Mouse (Mus musculus) ES-E14 (cell line): ENCODE data around the gene Ascc3. TPM values are rescaled to one million over a fixed set of nuclear protein-coding genes. Genes with fewer than 3 reads are reported as not detected.

Experiments used
- DNase-seq: peaks from one replicate; pipeline ENCODE4 v3.0.0-alpha.2; 2013; ENCODE audit warnings: low read depth, low spot score
- H3K27ac ChIP-seq: 2 replicates; pipeline ENCODE4 v1.5.1; 2012; ENCODE audit warnings: low read depth, mild to moderate bottlenecking, low read length, moderate library complexity, mixed read lengths; ENCODE audit not compliant: poor library complexity, insufficient read depth, severe bottlenecking
- H3K36me3 ChIP-seq: 2 replicates; pipeline ENCODE4 v1.6.1; 2012; ENCODE audit warnings: mild to moderate bottlenecking, low read length, moderate library complexity, mixed read lengths; ENCODE audit not compliant: control insufficient read depth, poor library complexity, insufficient read depth, severe bottlenecking
- H3K4me1 ChIP-seq, 2 experiments: fragments of 150-350 bp in 1 of 2; sonication (generic) in 1 of 2; 2 replicates each; pipeline ENCODE4 v1.6.1; 2012; ENCODE audit warnings: low read length in 2 of 2, mild to moderate bottlenecking in 1 of 2, mixed read lengths in 1 of 2; ENCODE audit not compliant: control insufficient read depth in 2 of 2, insufficient read depth in 2 of 2, poor library complexity in 1 of 2
- H3K4me3 ChIP-seq, 2 experiments: fragments of 150-350 bp in 1 of 2; sonication (generic) in 1 of 2; 2 replicates each; pipeline ENCODE4 v1.5.1; 2012; ENCODE audit warnings: low read length in 2 of 2, low read depth in 1 of 2, mild to moderate bottlenecking in 1 of 2, mixed read lengths in 1 of 2; ENCODE audit not compliant: insufficient read depth in 1 of 2, poor library complexity in 1 of 2, severe bottlenecking in 1 of 2
- H3K9ac ChIP-seq: 2 replicates; pipeline ENCODE4 v1.6.1; 2012; ENCODE audit warnings: low read depth, mild to moderate bottlenecking, low read length, mixed read lengths; ENCODE audit not compliant: poor library complexity, insufficient read depth, severe bottlenecking
- H3K9me3 ChIP-seq: fragments of 150-350 bp; sonication (generic); 2 replicates; pipeline ENCODE4 v1.6.1; 2012; ENCODE audit warnings: low read depth, mild to moderate bottlenecking, low read length; ENCODE audit not compliant: control insufficient read depth, insufficient read depth
- CHD2 ChIP-seq: IDR thresholded peaks from 2 replicates; pipeline ENCODE4 v1.6.1; 2014; ENCODE audit warnings: mild to moderate bottlenecking, low read depth, low read length, inconsistent platforms
- HCFC1 ChIP-seq: IDR thresholded peaks from 2 replicates; pipeline ENCODE4 v1.6.1; 2012; ENCODE audit warnings: low read length, inconsistent platforms, borderline replicate concordance; ENCODE audit not compliant: insufficient read depth
- MAFK ChIP-seq: IDR thresholded peaks from 2 replicates; pipeline ENCODE4 v1.6.1; 2014; ENCODE audit warnings: mild to moderate bottlenecking, low read depth, low read length, inconsistent platforms; ENCODE audit not compliant: insufficient read depth
- ZC3H11A ChIP-seq: IDR thresholded peaks from 2 replicates; pipeline ENCODE4 v1.6.1; 2012; ENCODE audit warnings: low read depth, mild to moderate bottlenecking, inconsistent platforms, low read length, borderline replicate concordance
- ZNF384 ChIP-seq: IDR thresholded peaks from 2 replicates; pipeline ENCODE4 v1.6.1; 2012; ENCODE audit warnings: low read depth, low read length, inconsistent platforms
- in situ Hi-C, 2 experiments: fragments of 600-800 bp; cut with MboI; formaldehyde crosslinking; loops; one replicate each; pipeline ENCODE4 v1.15.1; 2025; ENCODE audit warnings: low sequenced_read_pairs in 2 of 2, inconsistent platforms in 1 of 2; ENCODE audit not compliant: unreplicated experiment in 2 of 2
- total RNA-seq: library from RNA; depleted of rRNA; stranded (reverse); fragments of 300-350 nt; gene quantifications from 2 replicates; pipeline ENCODE4 v1.2.3, GENCODE M21; 2012

Gene Ascc3
- total RNA-seq, 1 experiment, result 32.9 TPM

DNA sequence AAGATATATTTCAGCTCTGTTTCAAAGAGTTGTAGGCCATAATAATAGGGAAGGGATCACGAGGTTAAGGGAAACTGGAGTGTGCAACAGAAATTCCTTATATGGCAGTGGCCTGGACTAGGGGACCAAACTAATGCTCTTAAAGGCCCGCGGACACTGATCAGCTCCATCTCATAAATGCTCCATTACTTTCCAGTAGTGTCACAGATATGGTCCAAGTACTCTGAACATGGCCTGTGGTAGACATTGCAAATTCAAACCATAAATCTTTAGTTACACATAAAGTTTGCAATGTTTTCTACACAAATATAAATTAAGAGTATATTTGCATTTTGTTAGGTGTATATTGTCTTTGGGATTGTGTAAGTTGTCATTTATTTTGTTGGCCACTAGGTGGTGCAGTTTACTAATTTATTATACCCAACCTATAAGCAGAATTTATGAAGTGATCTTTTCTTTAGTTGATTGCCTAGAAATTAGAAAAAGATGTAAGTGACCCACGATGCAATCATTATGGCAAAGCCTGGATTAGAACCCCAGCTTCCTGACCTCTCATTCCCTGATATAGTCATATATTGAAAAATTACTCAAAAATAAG lies 106.5 kb downstream of the Ascc3 start:
- Histone ChIP-seq H3K36me3 (no peaks in the 10 kb centered on the region), H3K4me1 (no peaks in the 10 kb centered on the region), H3K27ac (no peak overlapping the region), H3K9me3 (no peaks in the 10 kb centered on the region), H3K9ac (no peak overlapping the region), H3K4me3 (no peak overlapping the region)
- DNase-seq, result no peak
- in situ Hi-C loops, result no loop called here
- TF ChIP-seq CHD2 (no peak), ZC3H11A (no peak), ZNF384 (no peak), MAFK (no peak), HCFC1 (no peak)

DNA sequence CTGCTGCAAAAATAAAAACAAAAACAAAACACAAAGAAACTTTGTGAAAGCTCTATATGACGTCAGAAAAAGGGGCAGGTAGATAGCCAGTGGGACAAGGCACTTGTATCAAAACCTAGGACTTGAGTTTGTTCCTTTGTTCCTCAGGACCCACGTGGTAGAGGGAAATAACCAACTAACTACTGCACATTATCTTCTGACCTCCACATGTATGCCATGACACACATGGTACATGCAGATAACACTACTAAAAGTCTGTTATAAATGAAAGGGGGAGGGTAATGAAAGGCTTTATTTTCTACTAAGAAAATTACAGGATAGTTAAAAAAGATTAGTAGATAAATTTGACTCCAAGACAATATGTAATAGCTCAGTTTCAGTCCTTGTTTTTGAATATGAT lies 109.3 kb downstream of the Ascc3 start:
- Histone ChIP-seq H3K27ac (no peak overlapping the region), H3K36me3 (no peaks in the 10 kb centered on the region), H3K4me1 (no peaks in the 10 kb centered on the region), H3K9ac (no peak overlapping the region), H3K9me3 (no peaks in the 10 kb centered on the region), H3K4me3 (no peak overlapping the region)
- in situ Hi-C loops, result loop anchor here in 1 of 2 experiments (25.0 kb wide), 1 partner anchor 561 kb away; no protein-coding TSS in a partner anchor
- DNase-seq, result no peak
- TF ChIP-seq MAFK, result no peak
- TF ChIP-seq CHD2, result no peak
- TF ChIP-seq HCFC1, result no peak
- TF ChIP-seq ZNF384, result no peak
- no peak for TF ChIP-seq ZC3H11A

DNA sequence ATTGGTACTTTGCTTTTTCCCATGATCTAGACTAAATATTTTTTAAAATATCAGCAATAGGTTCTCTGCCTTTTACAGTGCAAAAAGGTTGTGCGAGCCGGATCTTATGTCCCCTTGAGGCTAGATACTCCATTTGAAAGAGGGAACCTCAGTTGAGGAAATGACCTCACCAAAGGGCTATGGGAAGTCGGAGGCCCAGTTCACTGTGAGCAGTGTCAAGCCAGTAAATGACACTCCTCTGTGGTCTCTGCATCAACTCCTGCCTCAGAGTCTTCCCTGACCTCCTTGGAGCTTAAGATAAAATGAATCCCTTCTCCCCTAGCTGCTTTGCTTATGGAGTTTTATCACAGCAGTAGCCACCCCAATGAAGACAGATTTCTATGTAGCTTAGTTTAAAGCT lies 109.9 kb downstream of the Ascc3 start:
- in situ Hi-C loops, result loop anchor here in 1 of 2 experiments (25.0 kb wide), 1 partner anchor 560 kb away; no protein-coding TSS in a partner anchor
- H3K9ac ChIP-seq, result no peak overlapping the region
- no peak overlapping the region for H3K27ac ChIP-seq
- no peaks in the 10 kb centered on the region for H3K4me1 ChIP-seq
- TF ChIP-seq ZNF384 (no peak), MAFK (no peak), CHD2 (no peak), HCFC1 (no peak), ZC3H11A (no peak)
- no peaks in the 10 kb centered on the region for H3K9me3 ChIP-seq
- no peak for DNase-seq
- H3K4me3 ChIP-seq, result no peak overlapping the region
- no peaks in the 10 kb centered on the region for H3K36me3 ChIP-seq

DNA sequence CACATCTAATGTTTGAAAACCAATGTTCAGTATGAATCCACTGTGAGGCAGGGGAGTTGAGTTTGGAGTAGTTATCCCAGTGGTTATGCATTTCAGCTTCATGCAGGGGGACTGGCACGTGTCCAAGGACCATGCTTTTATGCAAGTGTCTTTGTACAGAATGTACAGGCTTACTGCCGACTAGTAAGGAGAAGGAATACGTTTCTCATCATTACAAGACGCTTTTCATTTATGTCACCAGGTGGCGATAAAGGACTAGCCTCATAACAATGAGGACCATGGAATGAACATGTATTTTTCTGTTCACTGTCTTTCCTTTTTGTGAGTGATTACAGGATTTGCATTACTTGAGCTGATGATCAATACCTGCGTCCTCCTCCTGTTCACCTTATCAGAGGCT lies 111.7 kb downstream of the Ascc3 start:
- H3K27ac ChIP-seq, result no peak overlapping the region
- peak; percentile 22 for DNase-seq
- no peak overlapping the region for H3K4me3 ChIP-seq
- H3K4me1 ChIP-seq, result no peaks in the 10 kb centered on the region
- in situ Hi-C loops, result loop anchor here in 1 of 2 experiments (25.0 kb wide), 1 partner anchor 558 kb away; no protein-coding TSS in a partner anchor
- H3K9ac ChIP-seq, result no peak overlapping the region
- H3K9me3 ChIP-seq, result no peaks in the 10 kb centered on the region
- H3K36me3 ChIP-seq, result no peaks in the 10 kb centered on the region
- TF ChIP-seq ZC3H11A, result no peak
- TF ChIP-seq CHD2, result no peak
- TF ChIP-seq ZNF384, result no peak
- TF ChIP-seq HCFC1, result no peak
- no peak for TF ChIP-seq MAFK

GRCm38 (mm10) chr10:50704898-50705297 lies 112.4 kb downstream of the Ascc3 start:
- H3K27ac ChIP-seq, result no peak overlapping the region
- no peaks in the 10 kb centered on the region for H3K9me3 ChIP-seq
- H3K4me3 ChIP-seq, result no peak overlapping the region
- no peak for DNase-seq
- in situ Hi-C loops, result loop anchor here in 1 of 2 experiments (25.0 kb wide), 1 partner anchor 557 kb away; no protein-coding TSS in a partner anchor
- no peaks in the 10 kb centered on the region for H3K4me1 ChIP-seq
- no peak for TF ChIP-seq ZC3H11A
- no peak for TF ChIP-seq CHD2
- no peak for TF ChIP-seq ZNF384
- TF ChIP-seq HCFC1, result no peak
- TF ChIP-seq MAFK, result no peak
- no peak overlapping the region for H3K9ac ChIP-seq
- H3K36me3 ChIP-seq, result no peaks in the 10 kb centered on the region
